Mouse (Mus musculus): ENCODE measurements around the gene Fgl2.

- no peak for TF ChIP-seq GATA1 (IDR thresholded peaks at IDR 0.05; ENCODE audit: borderline replicate concordance, low read length)
- no peak for TF ChIP-seq FLI1 (IDR thresholded peaks at IDR 0.05; ENCODE audit: low read length)
These were observed 16.4 kb downstream of the Fgl2 start for GRCm38 (mm10) chr5:21388855-21389254.
